Mouse (Mus musculus) MEL (cell line): ENCODE data around the gene Gale. TPM values are rescaled to one million over a fixed set of nuclear protein-coding genes. Genes with fewer than 3 reads are reported as not detected.

Source experiments
- DNase-seq: peaks from one replicate; pipeline ENCODE4 v3.0.0; 2011; ENCODE audit warnings: low read depth, low spot score
- H3K27ac ChIP-seq: 2 replicates; pipeline ENCODE4 v1.5.1; 2012; ENCODE audit warnings: low read depth, mild to moderate bottlenecking, control low read depth, low read length, moderate library complexity; ENCODE audit not compliant: control insufficient read depth
- H3K27me3 ChIP-seq, 2 experiments: fragments of 150-350 bp in 1 of 2; sonication (generic) in 1 of 2; 2 replicates each; pipeline ENCODE4 v1.6.1; 2012; ENCODE audit warnings: low read length in 2 of 2, mild to moderate bottlenecking in 2 of 2, improper control_type of control experiment in 1 of 2, moderate library complexity in 1 of 2; ENCODE audit not compliant: insufficient read depth in 2 of 2, control insufficient read depth in 1 of 2
- H3K36me3 ChIP-seq, 2 experiments: 2 replicates each; pipeline ENCODE4 v1.6.1; 2012 to 2014; ENCODE audit warnings: low read length in 2 of 2, improper control_type of control experiment in 1 of 2, inconsistent platforms in 1 of 2, mild to moderate bottlenecking in 1 of 2; ENCODE audit not compliant: insufficient read depth in 2 of 2, control insufficient read depth in 1 of 2
- H3K4me1 ChIP-seq, 2 experiments: fragments of 150-350 bp in 1 of 2; sonication (generic) in 1 of 2; 2 replicates each; pipeline ENCODE4 v1.6.1; 2012; ENCODE audit warnings: low read length in 2 of 2, improper control_type of control experiment in 1 of 2, mild to moderate bottlenecking in 1 of 2; ENCODE audit not compliant: insufficient read depth in 2 of 2, control insufficient read depth in 1 of 2
- H3K4me3 ChIP-seq, 2 experiments: fragments of 150-350 bp in 1 of 2; sonication (generic) in 1 of 2; 2 replicates each; pipeline ENCODE4 v1.5.1; 2012; ENCODE audit warnings: low read depth in 2 of 2, low read length in 2 of 2, mild to moderate bottlenecking in 2 of 2, moderate library complexity in 2 of 2, control low read depth in 1 of 2, improper control_type of control experiment in 1 of 2; ENCODE audit not compliant: control insufficient read depth in 1 of 2, insufficient read depth in 1 of 2
- H3K79me2 ChIP-seq: 2 replicates; pipeline ENCODE4 v1.6.1; 2012; ENCODE audit warnings: mild to moderate bottlenecking, low read length, moderate library complexity; ENCODE audit not compliant: control insufficient read depth, poor library complexity, insufficient read depth
- H3K9ac ChIP-seq: 2 replicates; pipeline ENCODE4 v1.6.1; 2012; ENCODE audit warnings: low read depth, mild to moderate bottlenecking, control low read depth, low read length, moderate library complexity; ENCODE audit not compliant: control insufficient read depth, poor library complexity, severe bottlenecking
- H3K9me3 ChIP-seq: fragments of 150-350 bp; sonication (generic); replicated peaks from 2 replicates; pipeline ENCODE4 v1.6.1; 2012; ENCODE audit warnings: mild to moderate bottlenecking, low read length, improper control_type of control experiment, moderate library complexity; ENCODE audit not compliant: insufficient read depth
- BHLHE40 ChIP-seq: IDR thresholded peaks from 2 replicates; pipeline ENCODE4 v1.6.1; 2012; ENCODE audit warnings: low read depth, mild to moderate bottlenecking, inconsistent platforms, low read length, improper control_type of control experiment, borderline replicate concordance
- CTCF ChIP-seq, 3 experiments: IDR thresholded peaks in 2 of 3; conservative IDR thresholded peaks in 1 of 3; 2 replicates each; pipeline ENCODE4 v1.5.1; 2011 to 2012; ENCODE audit warnings: low read length in 3 of 3, low read depth in 2 of 3, mild to moderate bottlenecking in 2 of 3, improper control_type of control experiment in 1 of 3, inconsistent platforms in 1 of 3, mixed read lengths in 1 of 3, moderate library complexity in 1 of 3; ENCODE audit not compliant: control insufficient read depth in 1 of 3, insufficient read depth in 1 of 3, poor library complexity in 1 of 3, severe bottlenecking in 1 of 3
- EP300 ChIP-seq, 2 experiments: IDR thresholded peaks; 2 replicates each; pipeline ENCODE4 v1.6.1; 2011; ENCODE audit warnings: improper control_type of control experiment in 2 of 2, low read length in 2 of 2, low read depth in 1 of 2, mild to moderate bottlenecking in 1 of 2
- GABPA ChIP-seq: IDR thresholded peaks from 2 replicates; pipeline ENCODE4 v1.6.1; 2012; ENCODE audit warnings: low read depth, mild to moderate bottlenecking, inconsistent platforms, low read length, improper control_type of control experiment, moderate library complexity
- GATA1 ChIP-seq: IDR thresholded peaks from 2 replicates; pipeline ENCODE4 v1.6.1; 2011; ENCODE audit warnings: low read depth, low read length, improper control_type of control experiment
- HCFC1 ChIP-seq: IDR thresholded peaks from 2 replicates; pipeline ENCODE4 v1.6.1; 2012; ENCODE audit warnings: low read depth, mild to moderate bottlenecking, inconsistent platforms, low read length, improper control_type of control experiment, moderate library complexity
- MAFK ChIP-seq: IDR thresholded peaks from 2 replicates; pipeline ENCODE4 v1.6.1; 2011; ENCODE audit warnings: low read depth, mild to moderate bottlenecking, low read length, improper control_type of control experiment, borderline replicate concordance
- MYB ChIP-seq: IDR thresholded peaks from 2 replicates; pipeline ENCODE4 v1.6.1; 2011; ENCODE audit warnings: mild to moderate bottlenecking, low read depth, low read length, improper control_type of control experiment
- NELFE ChIP-seq: IDR thresholded peaks from 2 replicates; pipeline ENCODE4 v1.6.1; 2011; ENCODE audit warnings: low read depth, low read length, improper control_type of control experiment
- POLR2AphosphoS2 ChIP-seq: IDR thresholded peaks from 2 replicates; pipeline ENCODE4 v1.6.1; 2011; ENCODE audit warnings: low read length, improper control_type of control experiment
- RAD21 ChIP-seq: IDR thresholded peaks from 2 replicates; pipeline ENCODE4 v1.6.1; 2011; ENCODE audit warnings: mild to moderate bottlenecking, low read depth, low read length, improper control_type of control experiment
- RCOR1 ChIP-seq: IDR thresholded peaks from 2 replicates; pipeline ENCODE4 v1.6.1; 2012; ENCODE audit warnings: low read depth, mild to moderate bottlenecking, inconsistent platforms, low read length, improper control_type of control experiment
- TAL1 ChIP-seq: IDR thresholded peaks from 2 replicates; pipeline ENCODE4 v1.6.1; 2012; ENCODE audit warnings: mild to moderate bottlenecking, inconsistent platforms, low read length, moderate library complexity, mixed read lengths
- TBP ChIP-seq: IDR thresholded peaks from 2 replicates; pipeline ENCODE4 v1.8.0; 2011; ENCODE audit warnings: low read depth, low read length, improper control_type of control experiment
- TCF12 ChIP-seq: IDR thresholded peaks from 2 replicates; pipeline ENCODE4 v1.6.1; 2014; ENCODE audit warnings: low read depth, mild to moderate bottlenecking, inconsistent platforms, low read length, improper control_type of control experiment, moderate library complexity
- UBTF ChIP-seq: IDR thresholded peaks from 2 replicates; pipeline ENCODE4 v1.6.1; 2012; ENCODE audit warnings: low read depth, mild to moderate bottlenecking, inconsistent platforms, low read length, improper control_type of control experiment, moderate library complexity, borderline replicate concordance; ENCODE audit not compliant: insufficient read depth
- USF1 ChIP-seq: IDR thresholded peaks from 2 replicates; pipeline ENCODE4 v1.6.1; 2014; ENCODE audit warnings: low read depth, mild to moderate bottlenecking, inconsistent platforms, low read length, improper control_type of control experiment, moderate library complexity
- ZKSCAN1 ChIP-seq: IDR thresholded peaks from 2 replicates; pipeline ENCODE4 v1.6.1; 2012; ENCODE audit warnings: low read depth, mild to moderate bottlenecking, inconsistent platforms, low read length, improper control_type of control experiment, moderate library complexity
- ZNF384 ChIP-seq: IDR thresholded peaks from 2 replicates; pipeline ENCODE4 v1.6.1; 2012; ENCODE audit warnings: low read depth, mild to moderate bottlenecking, inconsistent platforms, low read length, improper control_type of control experiment
- polyA plus RNA-seq, 2 experiments: library from polyadenylated mRNA; stranded (reverse) in 1 of 2; unstranded in 1 of 2; fragments of >175 nt in 1 of 2; fragments of >200 nt in 1 of 2; gene quantifications; 2 replicates each; pipeline versions ENCODE4 v1.2.1 to v1.2.4; 2012; ENCODE audit warnings: low replicate concordance in 2 of 2, low read depth in 1 of 2; ENCODE audit not compliant: insufficient read length in 2 of 2, insufficient read depth in 1 of 2, missing spikeins in 1 of 2
- total RNA-seq: library from RNA; depleted of rRNA; stranded (reverse); fragments of 300-350 nt; gene quantifications from 2 replicates; pipeline ENCODE4 v1.2.3, GENCODE M21; 2012

Gale gene
- total and polyA plus RNA-seq, 3 experiments = 24.5 to 31.2 TPM; not detected in 1

DNA sequence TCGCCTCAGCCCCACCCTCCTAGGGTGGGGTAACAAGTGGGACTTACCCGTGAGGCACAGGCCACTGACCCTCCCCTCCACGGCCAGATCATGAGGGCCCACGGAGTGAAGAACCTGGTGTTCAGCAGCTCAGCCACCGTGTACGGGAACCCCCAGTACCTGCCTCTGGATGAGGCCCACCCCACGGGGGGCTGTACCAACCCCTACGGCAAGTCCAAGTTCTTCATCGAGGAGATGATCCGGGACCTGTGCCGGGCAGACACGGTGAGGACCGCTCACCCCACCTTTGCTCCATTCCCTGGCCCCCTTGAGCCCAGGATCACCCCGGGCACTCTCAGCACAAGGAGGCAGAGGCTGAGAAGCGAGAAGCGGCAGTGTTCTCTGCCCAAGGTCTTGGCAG, 2.8 kb downstream of the Gale start:
- TF ChIP-seq TBP (no peak), MYB (no peak), USF1 (no peak), RAD21 (no peak), MAFK (no peak), RCOR1 (no peak), POLR2AphosphoS2 (no peak), EP300 (IDR thresholded peaks at IDR 0.05; ENCODE audit: low read depth in 1 of 2, low read length in 2 of 2) (no peak), GATA1 (no peak), UBTF (no peak), TCF12 (no peak), CTCF (IDR thresholded peaks at IDR 0.05 in 2 of 3, conservative IDR thresholded peaks at IDR 0.05 in 1 of 3; ENCODE audit: control insufficient read depth in 1 of 3, insufficient read depth in 1 of 3, low read depth in 2 of 3, low read length in 3 of 3, poor library complexity in 1 of 3, severe bottlenecking in 1 of 3) (no peak), HCFC1 (no peak), TAL1 (no peak), BHLHE40 (no peak), GABPA (no peak), NELFE (no peak), ZNF384 (no peak)
- Histone ChIP-seq H3K4me1 (peaks cover 4 to 8% of the 10 kb centered on the region in 2 experiments; a peak in 3 of 4 replicates), H3K27ac (no peak overlapping the region), H3K4me3 (no peak overlapping the region), H3K36me3 (peaks cover 0 to 6% of the 10 kb centered on the region in 2 experiments; a peak in 3 of 4 replicates), H3K9me3 (no peaks in the 10 kb centered on the region), H3K9ac (no peak overlapping the region), H3K27me3 (no peaks in the 10 kb centered on the region), H3K79me2 (peaks cover 11% of the 10 kb centered on the region)
- DNase-seq = no peak

DNA sequence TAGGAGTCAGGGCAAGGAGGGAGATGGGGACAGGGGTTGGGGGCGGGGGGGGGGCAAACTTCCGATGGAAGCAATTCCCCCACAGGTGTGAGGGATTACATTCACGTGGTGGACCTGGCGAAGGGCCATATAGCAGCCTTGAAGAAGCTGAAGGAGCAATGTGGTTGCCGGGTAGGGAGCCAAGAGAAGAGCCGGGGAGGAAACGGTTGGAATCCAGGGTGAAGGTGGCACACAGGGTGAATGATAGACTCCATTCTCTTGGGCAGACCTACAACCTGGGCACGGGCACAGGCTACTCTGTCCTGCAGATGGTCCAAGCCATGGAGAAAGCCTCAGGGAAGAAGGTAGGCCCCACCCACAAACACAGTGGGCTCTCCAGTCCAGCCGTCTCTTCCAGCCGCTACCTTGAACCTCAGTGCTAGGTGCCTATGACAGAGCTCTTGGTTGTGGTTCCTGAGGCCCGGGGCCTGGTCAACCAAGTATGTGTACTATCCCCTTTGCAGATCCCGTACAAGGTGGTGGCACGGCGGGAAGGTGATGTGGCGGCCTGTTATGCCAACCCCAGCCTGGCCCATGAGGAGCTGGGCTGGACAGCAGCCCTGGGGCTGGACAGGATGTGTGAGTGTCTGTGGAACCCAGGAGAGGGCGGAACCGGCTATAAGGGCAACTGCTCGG, 3.7 kb downstream of the Gale start:
- peaks cover 4 to 13% of the 10 kb centered on the region in 2 experiments; a peak in 3 of 4 replicates for H3K4me1 ChIP-seq
- H3K4me3 ChIP-seq = no peak overlapping the region
- H3K27me3 ChIP-seq = no peaks in the 10 kb centered on the region
- no peak overlapping the region for H3K27ac ChIP-seq
- peaks cover 0 to 8% of the 10 kb centered on the region in 2 experiments; a peak in 3 of 4 replicates for H3K36me3 ChIP-seq
- DNase-seq = no peak
- no peaks in the 10 kb centered on the region for H3K9me3 ChIP-seq
- no peak overlapping the region for H3K9ac ChIP-seq
- TF ChIP-seq ZKSCAN1 = no peak
- H3K79me2 ChIP-seq = peaks cover 21% of the 10 kb centered on the region
